Mouse (Mus musculus): ENCODE data around the gene Ptpn5. TPM values are rescaled to one million over a fixed set of nuclear protein-coding genes. Genes with fewer than 3 reads are reported as not detected.

Gene Ptpn5
- polyA plus RNA-seq, 1 experiment: not detected

GRCm38 (mm10) chr7:47035426-47035825 lies 98.1 kb downstream of the Ptpn5 start:
- H3K9me3 ChIP-seq (ENCODE audit: control insufficient read depth, low read length): no peaks in the 10 kb centered on the region
- no peak overlapping the region for H3K4me3 ChIP-seq (replicated peaks)
- no peaks in the 10 kb centered on the region for H3K4me1 ChIP-seq (ENCODE audit: control insufficient read depth)
- no peaks in the 10 kb centered on the region for H3K27me3 ChIP-seq (ENCODE audit: control insufficient read depth)
- TF ChIP-seq GATA1 (IDR thresholded peaks at IDR 0.05; ENCODE audit: low read length): no peak
- no peak for TF ChIP-seq TAL1 (IDR thresholded peaks at IDR 0.05; ENCODE audit: low read length)
- no peaks in the 10 kb centered on the region for H3K36me3 ChIP-seq (ENCODE audit: control insufficient read depth)

- H3K9me3 ChIP-seq (ENCODE audit: control insufficient read depth, low read length): no peaks in the 10 kb centered on the region
- H3K4me3 ChIP-seq (replicated peaks): no peak overlapping the region
- H3K27me3 ChIP-seq (ENCODE audit: control insufficient read depth): no peaks in the 10 kb centered on the region
- no peak for TF ChIP-seq GATA1 (IDR thresholded peaks at IDR 0.05; ENCODE audit: low read length)
- no peak for TF ChIP-seq TAL1 (IDR thresholded peaks at IDR 0.05; ENCODE audit: low read length)
- H3K36me3 ChIP-seq (ENCODE audit: control insufficient read depth): no peaks in the 10 kb centered on the region
- H3K4me1 ChIP-seq (ENCODE audit: control insufficient read depth): no peaks in the 10 kb centered on the region
Measured at GRCm38 (mm10) chr7:47034785-47035384, 98.6 kb downstream of the Ptpn5 start.

- Histone ChIP-seq H3K27me3 (ENCODE audit: control insufficient read depth) (no peaks in the 10 kb centered on the region), H3K4me1 (ENCODE audit: control insufficient read depth) (no peaks in the 10 kb centered on the region), H3K36me3 (ENCODE audit: control insufficient read depth) (no peaks in the 10 kb centered on the region), H3K9me3 (ENCODE audit: control insufficient read depth, low read length) (no peaks in the 10 kb centered on the region), H3K4me3 (replicated peaks) (no peak overlapping the region)
- TF ChIP-seq GATA1 (IDR thresholded peaks at IDR 0.05; ENCODE audit: low read length) (no peak), TAL1 (IDR thresholded peaks at IDR 0.05; ENCODE audit: low read length) (no peak)
Measured at GRCm38 (mm10) chr7:47031371-47031770, 102.1 kb downstream of the Ptpn5 start.

GRCm38 (mm10) chr7:47030517-47031193 lies 102.8 kb downstream of the Ptpn5 start:
- Histone ChIP-seq H3K4me1 (ENCODE audit: control insufficient read depth) (no peaks in the 10 kb centered on the region), H3K4me3 (replicated peaks) (no peak overlapping the region), H3K27me3 (ENCODE audit: control insufficient read depth) (no peaks in the 10 kb centered on the region), H3K9me3 (ENCODE audit: control insufficient read depth, low read length) (no peaks in the 10 kb centered on the region), H3K36me3 (ENCODE audit: control insufficient read depth) (no peaks in the 10 kb centered on the region)
- TF ChIP-seq GATA1 (IDR thresholded peaks at IDR 0.05; ENCODE audit: low read length) (no peak), TAL1 (IDR thresholded peaks at IDR 0.05; ENCODE audit: low read length) (no peak)

Other genes starting within 250 kb of the Ptpn5 start
- 3.8 and 4.1 TPM in 2 replicates for gene Tsg101, start 213.7 kb downstream of the Ptpn5 start, polyA plus RNA-seq (2012)
- 0.02 and 0.03 TPM in 2 replicates for gene Uevld, start 175.2 kb downstream of the Ptpn5 start, polyA plus RNA-seq (2012)
- not detected in 2 replicates for gene Gm9999, start 150.1 kb downstream of the Ptpn5 start, polyA plus RNA-seq (2012)
- gene Spty2d1, start 125.3 kb downstream of the Ptpn5 start, polyA plus RNA-seq (2012): 0.48 and 0.60 TPM in 2 replicates
- 0.24 and 0.28 TPM in 2 replicates for gene Tmem86a, start 83.1 kb downstream of the Ptpn5 start, polyA plus RNA-seq (2012)
- not detected in 2 replicates for gene Mrgpra6, start 71.2 kb upstream of the Ptpn5 start, polyA plus RNA-seq (2012)
- not detected in 2 replicates for gene Mrgpra9, start 119.2 kb upstream of the Ptpn5 start, polyA plus RNA-seq (2012)
- gene Mrgpra1, start 220.6 kb upstream of the Ptpn5 start, polyA plus RNA-seq (2012): not detected in 2 replicates

Measured in erythroblast, embryonic 14.5 days (primary cell).